Mouse (Mus musculus): ENCODE results near the gene Fam216b.

Fam216b gene

DNA sequence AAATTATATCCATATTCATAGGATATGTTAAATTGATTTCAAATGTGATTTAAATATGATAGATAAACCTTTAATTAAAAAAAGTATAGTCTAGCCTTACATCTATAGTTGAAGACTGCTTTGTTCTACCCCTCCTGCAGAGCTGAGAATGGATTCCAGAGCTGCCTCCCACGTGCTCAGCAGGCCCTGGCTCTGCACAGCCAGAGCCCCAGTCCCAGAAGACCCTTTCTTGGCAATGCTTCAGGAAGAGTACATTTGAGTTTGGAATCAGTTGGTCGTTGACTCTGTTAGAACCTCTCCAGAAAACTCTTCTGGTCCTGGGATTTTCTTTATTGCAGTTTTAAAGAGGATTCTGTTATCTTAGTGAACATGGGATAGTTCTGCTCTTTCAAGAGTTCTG, 45.7 kb downstream of the Fam216b start:
- no peak for DNase-seq (ENCODE audit: low spot score in 2 of 2)

DNA sequence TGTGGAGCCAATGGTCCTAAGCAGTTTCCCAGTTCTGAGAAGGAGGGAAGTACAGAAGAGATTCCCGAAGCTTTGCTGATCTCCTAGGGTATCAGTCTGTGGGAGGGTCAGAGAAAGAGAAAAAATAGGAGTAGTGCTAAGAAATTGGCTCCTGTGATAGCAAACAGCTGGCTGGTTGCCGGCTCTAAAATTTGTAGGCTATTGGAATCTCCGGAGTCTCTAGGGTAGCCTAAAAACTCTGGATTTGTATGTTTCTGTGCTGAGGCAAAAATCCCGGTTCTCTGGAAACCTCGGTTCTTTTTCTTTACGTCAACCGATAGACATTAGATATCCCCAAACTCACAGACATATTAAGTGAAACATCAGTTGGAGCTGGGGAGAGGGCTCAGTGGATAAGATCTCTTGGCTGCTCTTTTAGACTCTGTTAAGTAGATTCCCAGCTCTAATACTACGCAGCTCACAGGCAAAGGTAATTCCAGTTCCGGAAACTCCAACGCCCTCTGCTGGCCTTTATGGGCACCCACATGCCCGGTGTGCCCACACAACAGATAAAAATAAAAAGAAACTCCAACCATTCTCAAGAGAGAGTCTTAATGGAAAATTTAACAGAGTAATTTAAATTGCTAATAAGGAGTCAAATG, 46.8 kb downstream of the Fam216b start:
- no peak for DNase-seq (ENCODE audit: low spot score in 2 of 2)

DNA sequence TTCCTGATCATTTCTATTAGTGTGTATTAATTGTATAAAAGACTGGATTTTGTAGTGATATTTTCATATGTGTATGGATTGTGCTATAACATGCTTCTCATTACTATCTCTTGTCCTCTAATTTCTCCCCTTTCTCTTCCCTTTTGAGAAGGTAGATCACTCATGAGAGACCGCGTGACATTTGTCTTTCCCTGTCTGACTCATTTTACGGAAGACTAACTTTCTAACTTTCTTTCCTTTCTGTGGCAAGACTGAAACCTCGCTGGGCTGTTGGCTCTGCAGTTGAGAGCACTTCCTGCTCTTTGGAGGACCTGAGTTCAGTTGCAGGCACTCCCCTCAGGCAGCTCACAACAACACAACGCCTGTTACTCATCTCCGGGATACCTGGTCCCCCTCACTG, 48.2 kb downstream of the Fam216b start:
- no peak for DNase-seq (ENCODE audit: low spot score in 2 of 2)

DNA sequence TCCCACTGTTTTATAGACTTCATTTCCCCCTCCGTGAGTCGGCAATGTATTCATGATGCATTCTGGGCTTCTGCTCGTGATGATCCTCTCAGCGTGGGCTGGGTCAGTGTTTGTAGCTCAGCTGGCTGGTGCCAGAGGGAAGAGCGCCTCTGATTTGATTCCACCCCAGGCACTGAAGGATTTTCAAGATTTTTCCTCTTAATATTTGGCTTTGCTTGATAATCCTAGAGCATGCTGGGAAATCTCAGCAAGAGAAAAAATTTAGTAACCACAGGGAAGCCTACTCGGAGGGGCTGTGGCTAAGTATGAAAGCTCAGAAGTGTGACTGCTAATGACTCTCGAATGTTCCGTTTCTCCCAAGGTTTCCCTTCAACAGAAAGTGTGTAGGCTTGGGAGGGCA, 49.9 kb downstream of the Fam216b start:
- no peak for DNase-seq (ENCODE audit: low spot score in 2 of 2)
